Mouse (Mus musculus): Measurements from ENCODE around the gene Slc22a12. TPM values are rescaled to one million over a fixed set of nuclear protein-coding genes. Genes with fewer than 3 reads are reported as not detected.

The Slc22a12 gene
- total RNA-seq, 1 experiment from 2014 or later: not detected

Other genes starting within 250 kb of the Slc22a12 start
- gene Cdc42bpg, start 236.6 kb downstream of the Slc22a12 start, total RNA-seq (2017): 2.9 and 4.3 TPM in 2 replicates
- gene Men1, start 208.1 kb downstream of the Slc22a12 start, total RNA-seq (2017): 26.4 and 31.8 TPM in 2 replicates
- 71.5 and 88.1 TPM in 2 replicates for gene Map4k2, start 201.9 kb downstream of the Slc22a12 start, total RNA-seq (2017)
- 298 and 325 TPM in 2 replicates for gene Sf1, start 179.3 kb downstream of the Slc22a12 start, total RNA-seq (2017)
- 6.7 and 9.9 TPM in 2 replicates for gene Pygm, start 158.6 kb downstream of the Slc22a12 start, total RNA-seq (2017)
- gene Rasgrp2, start 143.7 kb downstream of the Slc22a12 start, total RNA-seq (2017): 101 and 113 TPM in 2 replicates
- gene Nrxn2, start 124.3 kb downstream of the Slc22a12 start, total RNA-seq (2017): 0.25 and 0.44 TPM in 2 replicates

Data from hematopoietic stem cell, adult 5-6 weeks (primary cell).